21 mouse cellular contexts compared by ENCODE assay signal in the genomic region with DNA sequence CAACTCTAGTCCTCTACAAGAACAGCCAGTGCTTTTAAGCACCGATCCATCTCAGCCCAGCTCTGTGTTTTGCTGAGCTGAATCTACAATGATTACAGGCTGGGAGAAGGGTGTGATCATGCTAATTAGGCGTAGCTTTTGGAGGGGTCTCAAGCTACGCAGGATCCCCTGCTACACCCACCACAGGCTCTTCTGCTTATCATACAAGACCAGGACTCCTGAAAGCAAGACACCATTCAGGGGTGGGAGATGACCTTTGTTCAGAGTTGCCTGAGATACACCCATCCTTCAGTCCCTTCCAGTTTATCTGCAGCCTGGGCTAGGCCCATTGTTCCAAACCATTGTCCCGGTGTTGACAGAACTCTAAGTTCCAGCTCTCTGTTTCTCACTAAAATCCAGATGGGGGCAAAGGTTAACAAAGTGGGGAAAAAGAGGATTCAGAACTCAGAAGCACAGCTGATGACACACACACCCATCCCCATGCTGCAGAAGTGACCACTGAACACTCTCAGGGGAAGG. TPM values are rescaled to one million over a fixed set of nuclear protein-coding genes. Genes with fewer than 3 reads are reported as not detected.
DNase-seq lines count a peak whose midpoint lies in the region; ATAC-seq lines count a peak whose summit lies in the region.
"Had no signal": no experiment of that assay in that cellular context is flagged by ENCODE, and none has a peak within 500 bp of the region (broad histone marks: within the 10 kb centered on the region; RNA-seq: fewer than 3 reads in every experiment).

No protein-coding gene starts in this region.

- H3K4me2 ChIP-seq in hindbrain, embryonic 14.5 days (replicated peaks), result no peak overlapping the region
- H3K4me2 ChIP-seq in midbrain, embryonic 11.5 days, result no peak overlapping the region
- no peak overlapping the region for H3K4me2 ChIP-seq in midbrain, embryonic 16.5 days (ENCODE audit: low read length)
- H3K4me2 ChIP-seq in liver, embryonic 13.5 days, result no peak overlapping the region
- H3K4me2 ChIP-seq: embryonic facial prominence, embryonic 12.5 days; forebrain, embryonic 15.5 days had no signal

- WGBS in hindbrain, embryonic 10.5 days, result 66% methylated on average over 4 of the region's 4 CpGs
- 68% methylated on average over 4 of the region's 4 CpGs for WGBS in hindbrain, embryonic 14.5 days
- WGBS in midbrain, embryonic 11.5 days, result 64% methylated on average over 4 of the region's 4 CpGs
- 78% methylated on average over 4 of the region's 4 CpGs for WGBS in midbrain, embryonic 16.5 days
- 34% methylated on average over 4 of the region's 4 CpGs for WGBS in liver, embryonic 13.5 days (ENCODE audit: insufficient replicate concordance)

- ATAC-seq in hindbrain, embryonic 14.5 days (ENCODE audit: low FRiP score), result no peak
- ATAC-seq in midbrain, embryonic 11.5 days (ENCODE audit: low FRiP score), result no peak
- no peak for ATAC-seq in midbrain, embryonic 16.5 days
- peak; percentile 54 for ATAC-seq in liver, embryonic 13.5 days (ENCODE audit: low read depth)
- ATAC-seq: forebrain, embryonic 15.5 days; hindbrain, embryonic 16.5 days; inflammation-experienced regulatory T-cells, adult 6 months had no signal

- no peak overlapping the region for H3K9ac ChIP-seq in hindbrain, embryonic 14.5 days
- no peak overlapping the region for H3K9ac ChIP-seq in midbrain, embryonic 11.5 days (ENCODE audit: low read length)
- H3K9ac ChIP-seq in midbrain, embryonic 16.5 days (ENCODE audit: low read depth, low read length), result no peak overlapping the region
- no peak overlapping the region for H3K9ac ChIP-seq in liver, embryonic 13.5 days
- H3K9ac ChIP-seq: embryonic facial prominence, embryonic 12.5 days; forebrain, embryonic 15.5 days had no signal

- H3K36me3 ChIP-seq in hindbrain, embryonic 10.5 days, result no peaks in the 10 kb centered on the region
- no peaks in the 10 kb centered on the region for H3K36me3 ChIP-seq in hindbrain, embryonic 14.5 days (replicated peaks; ENCODE audit: control insufficient read depth, insufficient read depth)
- no peaks in the 10 kb centered on the region for H3K36me3 ChIP-seq in midbrain, embryonic 11.5 days (ENCODE audit: control insufficient read depth, insufficient read depth, low read length)
- H3K36me3 ChIP-seq in midbrain, embryonic 16.5 days (ENCODE audit: control insufficient read depth, insufficient read depth, low read length), result no peaks in the 10 kb centered on the region
- H3K36me3 ChIP-seq in liver, embryonic 13.5 days, result no peaks in the 10 kb centered on the region
- H3K36me3 ChIP-seq: embryonic facial prominence, embryonic 12.5 days; forebrain, embryonic 15.5 days had no signal

- peaks cover 16% of the 10 kb centered on the region for H3K27me3 ChIP-seq in hindbrain, embryonic 10.5 days (ENCODE audit: insufficient read depth, poor library complexity, severe bottlenecking)
- H3K27me3 ChIP-seq in hindbrain, embryonic 14.5 days (ENCODE audit: control insufficient read depth, insufficient read depth, low read length), result no peaks in the 10 kb centered on the region
- H3K27me3 ChIP-seq in midbrain, embryonic 11.5 days (ENCODE audit: control insufficient read depth, insufficient read depth, low read length), result no peaks in the 10 kb centered on the region
- H3K27me3 ChIP-seq in midbrain, embryonic 16.5 days (ENCODE audit: control insufficient read depth, insufficient read depth, low read depth, low read length), result no peaks in the 10 kb centered on the region
- H3K27me3 ChIP-seq in liver, embryonic 13.5 days, result peaks cover 12% of the 10 kb centered on the region
- H3K27me3 ChIP-seq: embryonic facial prominence, embryonic 12.5 days; forebrain, embryonic 15.5 days had no signal

- peaks cover 43% of the 10 kb centered on the region for H3K4me1 ChIP-seq in hindbrain, embryonic 10.5 days (replicated peaks)
- no peaks in the 10 kb centered on the region for H3K4me1 ChIP-seq in hindbrain, embryonic 14.5 days (replicated peaks; ENCODE audit: control insufficient read depth, insufficient read depth, low read length)
- H3K4me1 ChIP-seq in midbrain, embryonic 11.5 days (ENCODE audit: control insufficient read depth, insufficient read depth, low read length), result 0 out of 2 replicates have a peak, but pooled peaks cover 2% of the 10 kb centered on the region
- H3K4me1 ChIP-seq in midbrain, embryonic 16.5 days (ENCODE audit: control insufficient read depth, insufficient read depth, low read length), result no peaks in the 10 kb centered on the region
- peaks cover 45% of the 10 kb centered on the region for H3K4me1 ChIP-seq in liver, embryonic 13.5 days (replicated peaks)
- H3K4me1 ChIP-seq: forebrain, embryonic 15.5 days had no signal

- no peaks in the 10 kb centered on the region for H3K9me3 ChIP-seq in hindbrain, embryonic 10.5 days
- no peaks in the 10 kb centered on the region for H3K9me3 ChIP-seq in hindbrain, embryonic 14.5 days (ENCODE audit: control insufficient read depth, low read length)
- H3K9me3 ChIP-seq in midbrain, embryonic 11.5 days (ENCODE audit: control insufficient read depth, low read length), result no peaks in the 10 kb centered on the region
- H3K9me3 ChIP-seq in midbrain, embryonic 16.5 days (replicated peaks; ENCODE audit: control insufficient read depth, low read length, poor library complexity, severe bottlenecking), result no peaks in the 10 kb centered on the region
- H3K9me3 ChIP-seq in liver, embryonic 13.5 days (replicated peaks), result no peaks in the 10 kb centered on the region
- H3K9me3 ChIP-seq: embryonic facial prominence, embryonic 12.5 days; forebrain, embryonic 15.5 days had no signal

- H3K4me3 ChIP-seq in hindbrain, embryonic 10.5 days, result no peak overlapping the region
- no peak overlapping the region for H3K4me3 ChIP-seq in hindbrain, embryonic 14.5 days (replicated peaks; ENCODE audit: low read length)
- H3K4me3 ChIP-seq in midbrain, embryonic 11.5 days (ENCODE audit: low read depth, low read length), result no peak overlapping the region
- no peak overlapping the region for H3K4me3 ChIP-seq in midbrain, embryonic 16.5 days (ENCODE audit: low read depth, low read length)
- no peak overlapping the region for H3K4me3 ChIP-seq in liver, embryonic 13.5 days (replicated peaks)
- H3K4me3 ChIP-seq: embryonic facial prominence, embryonic 12.5 days; forebrain, embryonic 15.5 days had no signal

- no peak for DNase-seq in hindbrain, embryonic 10.5 days (ENCODE audit: low spot score)
- DNase-seq in hindbrain, embryonic 14.5 days (ENCODE audit: low spot score), result no peak
- peak; percentile 70 for DNase-seq in midbrain, embryonic 11.5 days (ENCODE audit: low spot score, missing footprints)
- DNase-seq in liver, embryonic 13.5 days, result no peak
- no peak for DNase-seq in Muller cell, postnatal 12 days (ENCODE audit: inconsistent ontology term)
- no peak for DNase-seq in neural tube, embryonic 10.5 days (ENCODE audit: extremely low spot score, low spot score)
- DNase-seq: adrenal gland, adult 8-10 months; adrenal gland, postnatal 36 days; cerebellum, adult 11 months; cerebellum, adult 9-10 months; cerebellum, postnatal 25 days; heart, postnatal 10 days had no signal

- H3K27ac ChIP-seq in hindbrain, embryonic 10.5 days, result peak overlapping the region; percentile 50; the same call in 1 of the 2 replicates
- H3K27ac ChIP-seq in hindbrain, embryonic 14.5 days, result no peak overlapping the region
- no peak overlapping the region for H3K27ac ChIP-seq in midbrain, embryonic 11.5 days (ENCODE audit: low read depth, low read length)
- H3K27ac ChIP-seq in midbrain, embryonic 16.5 days (ENCODE audit: low read length), result no peak overlapping the region
- no peak overlapping the region for H3K27ac ChIP-seq in liver, embryonic 13.5 days
- H3K27ac ChIP-seq: embryonic facial prominence, embryonic 12.5 days; forebrain, embryonic 15.5 days had no signal

RNA-seq across cellular contexts. Expression of gene Pth1r, which starts 6.0 kb away (rescaled TPM):
- polyA plus RNA-seq in hindbrain, embryonic 10.5 days (2016; fragmentation: Nextera tagmentation; extraction: Ambion mirVana), result 31.6 and 38.7 TPM in 2 replicates
- polyA plus RNA-seq in hindbrain, embryonic 14.5 days (2014; fragmentation: Nextera tagmentation; extraction: Ambion mirVana), result 10.1 and 12.8 TPM in 2 replicates
- 17.0 and 20.3 TPM in 2 replicates for polyA plus RNA-seq in midbrain, embryonic 11.5 days (2014; fragmentation: Nextera tagmentation; extraction: Ambion mirVana)
- 6.1 and 8.0 TPM in 2 replicates for polyA plus RNA-seq in midbrain, embryonic 16.5 days (2015; fragmentation: Nextera tagmentation; extraction: Ambion mirVana)
- polyA plus RNA-seq in liver, embryonic 13.5 days (2015; fragmentation: Nextera tagmentation; extraction: Ambion mirVana), result 4.7 and 5.8 TPM in 2 replicates
- polyA plus RNA-seq: inflammation-experienced regulatory T-cells, adult 6 months had no signal

RNA-seq across cellular contexts. Expression of gene Myl3, which starts 11.3 kb away (rescaled TPM):
- polyA plus RNA-seq in hindbrain, embryonic 10.5 days (2016; fragmentation: Nextera tagmentation; extraction: Ambion mirVana), result 2.0 TPM in 1 of 2 replicates, not detected in the other
- polyA plus RNA-seq in hindbrain, embryonic 14.5 days (2014; fragmentation: Nextera tagmentation; extraction: Ambion mirVana), result 0.26 and 0.43 TPM in 2 replicates
- 0.48 and 0.63 TPM in 2 replicates for polyA plus RNA-seq in midbrain, embryonic 11.5 days (2014; fragmentation: Nextera tagmentation; extraction: Ambion mirVana)
- polyA plus RNA-seq in midbrain, embryonic 16.5 days (2015; fragmentation: Nextera tagmentation; extraction: Ambion mirVana), result 0.39 and 0.48 TPM in 2 replicates
- 0.56 and 5.4 TPM in 2 replicates for polyA plus RNA-seq in liver, embryonic 13.5 days (2015; fragmentation: Nextera tagmentation; extraction: Ambion mirVana)
- polyA plus RNA-seq: forebrain, embryonic 11.5 days; inflammation-experienced regulatory T-cells, adult 6 months had no signal

RNA-seq across cellular contexts. Expression of gene Prss42, which starts 45.0 kb away (rescaled TPM):
- polyA plus RNA-seq in hindbrain, embryonic 10.5 days (2016; fragmentation: Nextera tagmentation; extraction: Ambion mirVana), result not detected in 2 replicates
- not detected in 2 replicates for polyA plus RNA-seq in hindbrain, embryonic 14.5 days (2014; fragmentation: Nextera tagmentation; extraction: Ambion mirVana)
- polyA plus RNA-seq in midbrain, embryonic 11.5 days (2014; fragmentation: Nextera tagmentation; extraction: Ambion mirVana), result not detected in 2 replicates
- not detected in 2 replicates for polyA plus RNA-seq in midbrain, embryonic 16.5 days (2015; fragmentation: Nextera tagmentation; extraction: Ambion mirVana)
- polyA plus RNA-seq in liver, embryonic 13.5 days (2015; fragmentation: Nextera tagmentation; extraction: Ambion mirVana), result not detected in 2 replicates
- polyA plus RNA-seq: cortical plate, adult 2 months; embryonic facial prominence, embryonic 12.5 days; forebrain, embryonic 11.5 days; forebrain, embryonic 15.5 days; heart, embryonic 14.5 days; hindbrain, embryonic 11.5 days; hindbrain, embryonic 16.5 days; inflammation-experienced regulatory T-cells, adult 6 months had no signal
